Mouse (Mus musculus) retina, embryonic 14.5 days (tissue): Measurements from ENCODE around the gene Atp2a2.

Source experiments
- DNase-seq: peaks from one replicate; pipeline ENCODE4 v3.0.0-alpha.2; 2015; ENCODE audit warnings: low spot score

Atp2a2 gene

GRCm38 (mm10) chr5:122519043-122519660, 17.1 kb upstream of the Atp2a2 start:
- no peak for DNase-seq

GRCm38 (mm10) chr5:122518247-122518646, 16.2 kb upstream of the Atp2a2 start:
- no peak for DNase-seq

GRCm38 (mm10) chr5:122516901-122517300, 14.9 kb upstream of the Atp2a2 start:
- no peak for DNase-seq

GRCm38 (mm10) chr5:122516029-122516730, 14.2 kb upstream of the Atp2a2 start:
- no peak for DNase-seq

GRCm38 (mm10) chr5:122514127-122514521, 12.1 kb upstream of the Atp2a2 start:
- DNase-seq, result no peak

GRCm38 (mm10) chr5:122513421-122514126, 11.5 kb upstream of the Atp2a2 start:
- DNase-seq, result no peak

- no peak for DNase-seq
Measured at GRCm38 (mm10) chr5:122512011-122512410, 10.0 kb upstream of the Atp2a2 start.

- no peak for DNase-seq
Measured at GRCm38 (mm10) chr5:122511405-122511804, 9.4 kb upstream of the Atp2a2 start.

- DNase-seq, result no peak
Measured at GRCm38 (mm10) chr5:122510651-122511157, 8.7 kb upstream of the Atp2a2 start.

GRCm38 (mm10) chr5:122509608-122510007, 7.6 kb upstream of the Atp2a2 start:
- no peak for DNase-seq

- no peak for DNase-seq
Measured at GRCm38 (mm10) chr5:122508861-122509306, 6.9 kb upstream of the Atp2a2 start.

- DNase-seq, result no peak
Measured at GRCm38 (mm10) chr5:122507396-122507795, 5.4 kb upstream of the Atp2a2 start.

GRCm38 (mm10) chr5:122506462-122506861, 4.4 kb upstream of the Atp2a2 start:
- DNase-seq, result no peak

GRCm38 (mm10) chr5:122505554-122505953, 3.5 kb upstream of the Atp2a2 start:
- DNase-seq, result no peak

- no peak for DNase-seq
Measured at GRCm38 (mm10) chr5:122503760-122504119, 1.7 kb upstream of the Atp2a2 start.

- DNase-seq, result no peak
Measured at GRCm38 (mm10) chr5:122503015-122503759, 1.2 kb upstream of the Atp2a2 start.

- peak; percentile 69 for DNase-seq
Measured at GRCm38 (mm10) chr5:122501101-122502076, 636 bp downstream of the Atp2a2 start.

- no peak for DNase-seq
Measured at GRCm38 (mm10) chr5:122500563-122500962, 1.5 kb downstream of the Atp2a2 start.

GRCm38 (mm10) chr5:122500141-122500540, 1.9 kb downstream of the Atp2a2 start:
- no peak for DNase-seq

- DNase-seq, result no peak
Measured at GRCm38 (mm10) chr5:122498046-122498445, 4.0 kb downstream of the Atp2a2 start.

- no peak for DNase-seq
Measured at GRCm38 (mm10) chr5:122496990-122497389, 5.0 kb downstream of the Atp2a2 start.
